Mouse (Mus musculus): ENCODE measurements around the gene Gnai2. TPM values are rescaled to one million over a fixed set of nuclear protein-coding genes. Genes with fewer than 3 reads are reported as not detected.

Gnai2 gene
- polyA plus RNA-seq, 1 experiment from 2014 or later, result 162 TPM

- WGBS (ENCODE audit: insufficient replicate concordance), result 55% methylated on average over 12 of the region's 12 CpGs
- ATAC-seq (ENCODE audit: insufficient read depth), result no peak
- H3K27ac ChIP-seq (replicated peaks), result no peak within 1 kb of the TSS
These were observed 26.3 kb downstream of the Gnai2 start, which contains the start of gene Sema3b for GRCm38 (mm10) chr9:107608741-107609432. Sema3b (minus strand) TSS chr9:107609229.

GRCm38 (mm10) chr9:107607653-107608245 lies 27.4 kb downstream of the Gnai2 start:
- H3K27me3 ChIP-seq, result peaks cover 30% of the 10 kb centered on the region
- no peak overlapping the region for H3K4me2 ChIP-seq
- H3K9ac ChIP-seq, result no peak overlapping the region
- 42% methylated on average over 9 of the region's 9 CpGs for WGBS (ENCODE audit: insufficient replicate concordance)
- no peaks in the 10 kb centered on the region for H3K9me3 ChIP-seq (replicated peaks)
- H3K4me3 ChIP-seq (replicated peaks), result no peak overlapping the region
- ATAC-seq (ENCODE audit: insufficient read depth), result no peak
- no peaks in the 10 kb centered on the region for H3K36me3 ChIP-seq (replicated peaks)
- no peak overlapping the region for H3K27ac ChIP-seq (replicated peaks)
- H3K4me1 ChIP-seq (replicated peaks), result peaks cover 50% of the 10 kb centered on the region

More at GRCm38 (mm10) chr9:107608741-107609432, 26.3 kb downstream of the Gnai2 start, which contains the start of gene Sema3b:
- Histone ChIP-seq H3K4me1 (replicated peaks) (peaks cover 61% of the 10 kb centered on the region), H3K36me3 (replicated peaks) (peaks cover 3% of the 10 kb centered on the region), H3K9ac (no peak within 1 kb of the TSS), H3K4me3 (replicated peaks) (no peak within 1 kb of the TSS), H3K4me2 (no peak within 1 kb of the TSS), H3K9me3 (replicated peaks) (no peaks in the 10 kb centered on the region), H3K27me3 (peaks cover 20% of the 10 kb centered on the region)

DNA sequence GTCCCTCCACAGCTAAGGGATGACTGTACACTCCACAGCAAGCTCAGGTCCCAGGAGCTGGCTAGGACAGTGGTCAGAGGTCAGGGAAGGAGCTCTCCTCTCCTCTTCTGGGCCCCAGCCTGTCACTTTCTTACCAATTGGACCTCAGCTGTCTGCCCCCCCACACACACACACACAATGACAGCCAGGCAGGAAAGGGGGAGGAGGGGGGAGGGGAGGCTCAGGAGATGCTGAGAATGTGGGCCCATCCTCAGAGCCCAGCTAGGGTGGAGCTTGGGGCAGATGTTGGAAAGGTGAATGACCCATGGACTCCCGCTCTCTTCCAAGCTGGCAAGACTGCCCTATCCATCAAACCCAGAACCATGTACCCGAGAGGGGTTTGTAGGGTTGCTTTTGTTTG lies 28.1 kb downstream of the Gnai2 start:
- no peaks in the 10 kb centered on the region for H3K9me3 ChIP-seq (replicated peaks)
- no peak overlapping the region for H3K4me3 ChIP-seq (replicated peaks)
- H3K27ac ChIP-seq (replicated peaks), result no peak overlapping the region
- 61% methylated on average over 2 of the region's 2 CpGs for WGBS (ENCODE audit: insufficient replicate concordance)
- H3K4me1 ChIP-seq (replicated peaks), result peaks cover 50% of the 10 kb centered on the region
- H3K27me3 ChIP-seq, result peaks cover 31% of the 10 kb centered on the region
- no peak for ATAC-seq (ENCODE audit: insufficient read depth)
- H3K4me2 ChIP-seq, result peak overlapping the region; percentile 5; the same call in 1 of the 2 replicates
- H3K36me3 ChIP-seq (replicated peaks), result no peaks in the 10 kb centered on the region
- no peak overlapping the region for H3K9ac ChIP-seq

DNA sequence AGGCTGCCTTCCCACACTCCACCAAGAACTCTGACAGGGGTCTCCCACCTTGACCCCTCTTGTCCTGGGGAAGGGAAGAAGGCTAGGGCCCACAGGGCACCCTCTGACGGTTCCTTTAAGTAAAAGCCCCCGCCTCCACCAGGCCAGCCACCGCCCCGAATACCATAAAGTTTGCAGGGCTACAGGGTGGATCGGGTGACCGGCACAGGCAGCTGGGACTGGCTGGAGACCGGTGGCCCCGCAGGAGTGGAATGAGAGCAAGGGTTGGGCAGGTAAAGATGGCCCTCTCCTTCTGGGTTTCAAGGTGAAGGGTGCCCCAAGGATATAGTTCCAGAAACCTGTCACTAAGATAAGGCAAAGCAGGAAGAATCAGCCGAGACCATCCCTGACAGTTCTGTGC lies 28.6 kb downstream of the Gnai2 start:
- Histone ChIP-seq H3K9me3 (replicated peaks) (no peaks in the 10 kb centered on the region), H3K36me3 (replicated peaks) (no peaks in the 10 kb centered on the region), H3K4me2 (peak overlapping the region; percentile 5; the same call in 1 of the 2 replicates), H3K27ac (replicated peaks) (no peak overlapping the region), H3K9ac (no peak overlapping the region), H3K27me3 (peaks cover 34% of the 10 kb centered on the region), H3K4me1 (replicated peaks) (peaks cover 50% of the 10 kb centered on the region), H3K4me3 (replicated peaks) (no peak overlapping the region)
- no peak for ATAC-seq (ENCODE audit: insufficient read depth)
- WGBS (ENCODE audit: insufficient replicate concordance), result 50% methylated on average over 9 of the region's 9 CpGs

DNA sequence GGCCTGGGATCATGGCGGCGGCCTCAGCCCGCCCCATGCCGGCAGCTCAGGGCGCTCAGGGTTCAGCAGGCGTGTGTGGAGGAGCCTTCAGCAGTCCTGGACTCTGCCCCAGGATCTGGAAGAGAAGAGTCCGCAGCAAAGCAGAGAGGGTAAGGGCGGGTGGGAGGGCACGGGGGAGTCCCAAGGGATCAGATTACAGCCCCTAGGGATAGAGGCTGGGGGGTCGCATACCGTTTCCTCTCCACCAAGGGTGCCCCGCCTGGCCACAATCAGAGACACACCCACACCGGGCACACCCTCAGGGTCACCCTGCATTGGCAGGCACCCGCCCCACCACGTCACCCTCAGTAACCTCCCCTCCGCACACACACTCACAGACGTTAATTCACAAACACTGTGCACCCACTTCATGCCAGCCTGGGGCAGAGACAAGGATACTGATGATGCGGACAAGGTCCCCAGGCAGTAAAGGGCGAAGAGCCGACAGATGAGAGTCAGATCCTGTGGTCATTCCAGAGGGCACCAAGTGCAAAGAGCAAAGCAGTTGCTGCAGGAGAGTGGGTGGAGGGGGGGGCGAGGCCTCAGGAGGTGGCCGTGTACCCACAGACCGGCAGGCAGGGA lies 30.0 kb downstream of the Gnai2 start:
- Histone ChIP-seq H3K4me1 (replicated peaks) (peaks cover 51% of the 10 kb centered on the region), H3K27ac (replicated peaks) (no peak overlapping the region), H3K4me3 (replicated peaks) (no peak overlapping the region), H3K4me2 (peak overlapping the region; percentile 10; the same call in 1 of the 2 replicates), H3K36me3 (replicated peaks) (no peaks in the 10 kb centered on the region), H3K27me3 (peaks cover 47% of the 10 kb centered on the region), H3K9me3 (replicated peaks) (no peaks in the 10 kb centered on the region), H3K9ac (no peak overlapping the region)
- no peak; the same call in 1 of the 2 replicates for ATAC-seq (ENCODE audit: insufficient read depth)
- WGBS (ENCODE audit: insufficient replicate concordance), result 45% methylated on average over 23 of the region's 23 CpGs

- no peak overlapping the region for H3K4me2 ChIP-seq
- H3K4me1 ChIP-seq (replicated peaks), result peaks cover 57% of the 10 kb centered on the region
- no peaks in the 10 kb centered on the region for H3K36me3 ChIP-seq (replicated peaks)
- H3K27me3 ChIP-seq, result peaks cover 62% of the 10 kb centered on the region
- no peak for ATAC-seq (ENCODE audit: insufficient read depth)
- WGBS (ENCODE audit: insufficient replicate concordance), result 57% methylated on average over 6 of the region's 6 CpGs
- H3K9ac ChIP-seq, result no peak overlapping the region
- H3K9me3 ChIP-seq (replicated peaks), result no peaks in the 10 kb centered on the region
- H3K27ac ChIP-seq (replicated peaks), result no peak overlapping the region
- H3K4me3 ChIP-seq (replicated peaks), result no peak overlapping the region
These were observed 31.9 kb downstream of the Gnai2 start for GRCm38 (mm10) chr9:107603251-107603650.

DNA sequence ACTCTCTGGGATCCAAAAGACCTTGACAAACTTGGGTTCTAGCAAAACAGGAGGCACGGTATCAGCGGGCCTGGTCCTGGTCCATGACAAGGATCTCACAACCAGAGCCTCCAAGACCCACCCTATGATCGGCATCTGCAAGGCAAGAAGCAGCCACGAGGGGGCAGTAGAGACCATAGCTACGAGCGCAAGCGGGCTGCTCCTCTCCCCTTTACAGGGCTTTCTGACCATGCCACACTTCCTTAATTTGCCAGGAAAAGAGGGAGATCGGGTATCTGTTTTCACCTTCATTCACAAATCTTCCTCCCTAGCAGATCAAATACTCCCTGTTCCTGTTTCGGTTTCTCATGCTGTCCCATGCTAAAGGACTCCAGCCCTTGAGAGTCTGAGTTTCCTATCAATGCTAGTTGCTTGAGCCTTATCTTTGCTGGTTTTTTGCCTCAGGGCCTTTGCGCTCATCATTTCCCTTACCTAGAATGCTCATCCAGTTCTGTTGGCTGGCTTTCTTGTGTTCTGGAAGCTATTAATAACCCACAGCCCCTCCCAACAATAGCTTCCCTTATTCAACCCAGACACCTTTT lies 33.0 kb downstream of the Gnai2 start:
- Histone ChIP-seq H3K27me3 (peaks cover 62% of the 10 kb centered on the region), H3K4me1 (replicated peaks) (peaks cover 55% of the 10 kb centered on the region), H3K27ac (replicated peaks) (no peak overlapping the region), H3K36me3 (replicated peaks) (no peaks in the 10 kb centered on the region), H3K9ac (no peak overlapping the region), H3K9me3 (replicated peaks) (no peaks in the 10 kb centered on the region), H3K4me3 (replicated peaks) (peak overlapping the region; percentile 31), H3K4me2 (peak overlapping the region; percentile 54)
- ATAC-seq (ENCODE audit: insufficient read depth), result 0 out of 2 replicates have a peak, but pooled peaks have one; percentile 33
- 4% methylated on average over 10 of the region's 10 CpGs for WGBS (ENCODE audit: insufficient replicate concordance)

GRCm38 (mm10) chr9:107601275-107601674 lies 33.9 kb downstream of the Gnai2 start:
- Histone ChIP-seq H3K27me3 (peaks cover 61% of the 10 kb centered on the region), H3K4me1 (replicated peaks) (peaks cover 55% of the 10 kb centered on the region), H3K27ac (replicated peaks) (no peak overlapping the region), H3K4me3 (replicated peaks) (no peak overlapping the region), H3K36me3 (replicated peaks) (no peaks in the 10 kb centered on the region), H3K4me2 (no peak overlapping the region), H3K9ac (no peak overlapping the region), H3K9me3 (replicated peaks) (no peaks in the 10 kb centered on the region)
- ATAC-seq (ENCODE audit: insufficient read depth), result no peak
- WGBS (ENCODE audit: insufficient replicate concordance), result 73% methylated on average over 11 of the region's 11 CpGs

DNA sequence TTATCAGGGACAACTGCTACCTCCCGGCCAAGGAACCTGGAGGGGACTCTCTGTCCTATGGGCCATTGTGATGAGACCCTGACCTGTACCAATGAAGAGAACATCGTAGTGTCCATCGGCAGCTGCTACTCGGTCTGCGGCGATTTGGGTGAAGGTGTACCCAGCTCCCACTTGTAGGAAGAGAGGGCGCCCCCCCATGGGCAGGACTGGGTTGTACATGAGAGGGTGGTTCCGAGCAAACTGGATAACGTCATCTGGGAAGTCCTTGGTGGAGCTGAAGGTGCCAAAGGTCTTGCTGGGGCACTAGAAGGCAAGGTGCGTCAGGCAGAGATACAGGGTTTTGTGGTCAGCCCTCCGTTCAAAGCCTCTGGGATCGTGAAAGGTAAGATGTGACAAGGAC lies 34.4 kb downstream of the Gnai2 start:
- peaks cover 55% of the 10 kb centered on the region for H3K4me1 ChIP-seq (replicated peaks)

DNA sequence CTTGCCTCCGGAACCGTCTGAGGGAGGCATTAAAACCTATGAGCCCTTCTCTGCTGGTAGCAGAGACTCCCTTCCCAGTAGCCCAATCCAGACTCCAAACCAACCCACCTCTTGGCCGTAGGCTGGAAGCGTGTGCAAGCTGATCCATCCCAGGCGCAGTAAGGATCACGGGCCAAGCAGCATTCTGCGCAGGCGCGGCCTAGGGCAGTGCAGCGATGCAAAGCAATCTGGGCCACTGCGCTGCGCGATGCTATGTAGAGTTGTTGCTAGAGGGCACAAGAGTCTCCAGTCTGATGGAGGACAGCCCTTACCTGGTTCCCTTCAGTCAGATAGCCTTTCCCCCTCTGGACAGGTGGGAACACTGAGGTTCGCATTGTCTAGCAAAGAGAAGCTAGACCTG lies 35.3 kb downstream of the Gnai2 start:
- 69% methylated on average over 14 of the region's 14 CpGs for WGBS (ENCODE audit: insufficient replicate concordance)
- Histone ChIP-seq H3K27me3 (peaks cover 48% of the 10 kb centered on the region), H3K9ac (no peak overlapping the region), H3K4me2 (no peak overlapping the region), H3K4me1 (replicated peaks) (peaks cover 48% of the 10 kb centered on the region), H3K9me3 (replicated peaks) (no peaks in the 10 kb centered on the region), H3K27ac (replicated peaks) (no peak overlapping the region), H3K36me3 (replicated peaks) (peaks cover 2% of the 10 kb centered on the region), H3K4me3 (replicated peaks) (no peak overlapping the region)
- no peak for ATAC-seq (ENCODE audit: insufficient read depth)

More for the DNA sequence above, 34.4 kb downstream of the Gnai2 start:
- no peak overlapping the region for H3K9ac ChIP-seq
- WGBS (ENCODE audit: insufficient replicate concordance), result 62% methylated on average over 12 of the region's 12 CpGs
- no peak for ATAC-seq (ENCODE audit: insufficient read depth)
- H3K27me3 ChIP-seq, result peaks cover 56% of the 10 kb centered on the region
- H3K4me3 ChIP-seq (replicated peaks), result no peak overlapping the region
- no peak overlapping the region for H3K4me2 ChIP-seq
- no peaks in the 10 kb centered on the region for H3K9me3 ChIP-seq (replicated peaks)
- H3K36me3 ChIP-seq (replicated peaks), result no peaks in the 10 kb centered on the region; the same call in 1 of the 2 replicates
- H3K27ac ChIP-seq (replicated peaks), result no peak overlapping the region

GRCm38 (mm10) chr9:107599433-107599832 lies 35.7 kb downstream of the Gnai2 start:
- Histone ChIP-seq H3K36me3 (replicated peaks) (peaks cover 6% of the 10 kb centered on the region), H3K4me2 (no peak overlapping the region), H3K4me1 (replicated peaks) (peaks cover 46% of the 10 kb centered on the region), H3K9ac (no peak overlapping the region), H3K27me3 (peaks cover 48% of the 10 kb centered on the region), H3K4me3 (replicated peaks) (no peak overlapping the region), H3K27ac (replicated peaks) (no peak overlapping the region), H3K9me3 (replicated peaks) (no peaks in the 10 kb centered on the region)
- ATAC-seq (ENCODE audit: insufficient read depth), result no peak
- WGBS (ENCODE audit: insufficient replicate concordance), result 67% methylated on average over 9 of the region's 9 CpGs

Measured in liver, embryonic 15.5 days (tissue).